Mouse (Mus musculus) lung, embryonic 14.5 days (tissue): Measurements from ENCODE around the gene Fam178b. TPM values are rescaled to one million over a fixed set of nuclear protein-coding genes. Genes with fewer than 3 reads are reported as not detected.

Experiments
- ATAC-seq: fragments of 200-750 bp; cut with Nextera tagmentation; 2 replicates; pipeline ENCODE4 v1.8.0; 2017; ENCODE audit warnings: mild to moderate bottlenecking, moderate TSS enrichment, moderate library complexity; ENCODE audit not compliant: insufficient read depth
- DNase-seq: peaks from one replicate; pipeline ENCODE4 v3.0.0-alpha.2; 2015
- H3K27ac ChIP-seq: fragments of 300-500 bp; sonication (generic); 2 replicates; pipeline ENCODE4 v1.5.1; 2014; ENCODE audit warnings: low read depth, mild to moderate bottlenecking, moderate library complexity
- H3K27me3 ChIP-seq: fragments of 300-500 bp; sonication (generic); 2 replicates; pipeline ENCODE4 v1.6.1; 2014; ENCODE audit warnings: low read length, control low read depth; ENCODE audit not compliant: insufficient read depth
- H3K36me3 ChIP-seq: fragments of 300-500 bp; sonication (generic); 2 replicates; pipeline ENCODE4 v1.6.1; 2014; ENCODE audit warnings: control low read depth; ENCODE audit not compliant: insufficient read depth
- H3K4me1 ChIP-seq: fragments of 300-500 bp; sonication (generic); 2 replicates; pipeline ENCODE4 v1.6.1; 2014; ENCODE audit warnings: antibody characterized with exemption, control low read depth; ENCODE audit not compliant: insufficient read depth
- H3K4me2 ChIP-seq: fragments of 300-500 bp; sonication (generic); 2 replicates; pipeline ENCODE4 v1.6.1; 2014; ENCODE audit warnings: mild to moderate bottlenecking
- H3K4me3 ChIP-seq: fragments of 300-500 bp; sonication (generic); 2 replicates; pipeline ENCODE4 v1.5.1; 2014; ENCODE audit warnings: low read depth, low read length
- H3K9ac ChIP-seq: fragments of 300-500 bp; sonication (generic); 2 replicates; pipeline ENCODE4 v1.6.1; 2014
- H3K9me3 ChIP-seq: fragments of 300-500 bp; sonication (generic); 2 replicates; pipeline ENCODE4 v1.6.1; 2016; ENCODE audit warnings: low read depth, low read length, control low read depth
- CTCF ChIP-seq: IDR thresholded peaks from 2 replicates; pipeline ENCODE4 v1.5.1; 2016; ENCODE audit warnings: antibody characterized with exemption, low read depth
- WGBS: fragments of 180-500 bp; shearing (Covaris S2); extraction: QIAGEN DNeasy Blood & Tissue Kit; methylation state at CpG from one replicate; pipeline ENCODE4 v1.1.7; 2014; 5-methylcytosine and 5-hydroxymethylcytosine counted together
- polyA plus RNA-seq: library from polyadenylated mRNA; unstranded; fragments of >200 nt; fragmentation: Nextera tagmentation; extraction: Ambion mirVana; gene quantifications from 2 replicates; pipeline ENCODE4 v1.2.1, GENCODE M21; 2014

The Fam178b gene
- polyA plus RNA-seq, 1 experiment from 2014 or later: 1.9 TPM

GRCm38 (mm10) chr1:36563197-36563596 is 119.8 kb downstream of the Fam178b start:
- no peak overlapping the region for H3K4me2 ChIP-seq
- no peak for TF ChIP-seq CTCF
- ATAC-seq (no peak), DNase-seq (no peak)
- WGBS: 71% methylated on average over 2 of the region's 2 CpGs
- H3K4me1 ChIP-seq: peaks cover 4% of the 10 kb centered on the region
- H3K9me3 ChIP-seq: no peaks in the 10 kb centered on the region
- no peak overlapping the region for H3K4me3 ChIP-seq
- no peaks in the 10 kb centered on the region for H3K36me3 ChIP-seq
- no peak overlapping the region for H3K27ac ChIP-seq
- H3K9ac ChIP-seq: no peak overlapping the region
- H3K27me3 ChIP-seq: no peaks in the 10 kb centered on the region

- Histone ChIP-seq H3K36me3 (no peaks in the 10 kb centered on the region), H3K4me2 (no peak overlapping the region), H3K27me3 (no peaks in the 10 kb centered on the region), H3K9me3 (no peaks in the 10 kb centered on the region), H3K9ac (no peak overlapping the region), H3K4me1 (no peaks in the 10 kb centered on the region; the same call in 1 of the 2 replicates), H3K4me3 (no peak overlapping the region), H3K27ac (no peak overlapping the region)
- no peak for ATAC-seq
- 53% methylated on average over 4 of the region's 4 CpGs for WGBS
- TF ChIP-seq CTCF: no peak
- no peak for DNase-seq
Observed at GRCm38 (mm10) chr1:36562388-36562787, 120.6 kb downstream of the Fam178b start.

- ATAC-seq (no peak), DNase-seq (peak; percentile 37)
- TF ChIP-seq CTCF: no peak
- H3K9ac ChIP-seq: no peak overlapping the region
- H3K9me3 ChIP-seq: no peaks in the 10 kb centered on the region
- WGBS: 46% methylated on average over 6 of the region's 6 CpGs
- H3K27ac ChIP-seq: no peak overlapping the region
- peaks cover 1% of the 10 kb centered on the region for H3K4me1 ChIP-seq
- H3K27me3 ChIP-seq: no peaks in the 10 kb centered on the region
- no peak overlapping the region for H3K4me3 ChIP-seq
- H3K36me3 ChIP-seq: no peaks in the 10 kb centered on the region
- H3K4me2 ChIP-seq: no peak overlapping the region
Observed at GRCm38 (mm10) chr1:36560903-36561302, 122.1 kb downstream of the Fam178b start.

GRCm38 (mm10) chr1:36559888-36560287 is 123.1 kb downstream of the Fam178b start:
- DNase-seq (no peak), ATAC-seq (no peak)
- H3K4me2 ChIP-seq: no peak overlapping the region
- H3K4me1 ChIP-seq: peaks cover 11% of the 10 kb centered on the region
- no peak overlapping the region for H3K27ac ChIP-seq
- WGBS: 56% methylated on average over 5 of the region's 5 CpGs
- H3K4me3 ChIP-seq: no peak overlapping the region
- peaks cover 8% of the 10 kb centered on the region; the same call in 1 of the 2 replicates for H3K36me3 ChIP-seq
- H3K9me3 ChIP-seq: no peaks in the 10 kb centered on the region
- H3K9ac ChIP-seq: no peak overlapping the region
- no peak for TF ChIP-seq CTCF
- H3K27me3 ChIP-seq: no peaks in the 10 kb centered on the region

GRCm38 (mm10) chr1:36559256-36559655 is 123.7 kb downstream of the Fam178b start:
- ATAC-seq: no peak
- no peak for TF ChIP-seq CTCF
- 18% methylated on average over 4 of the region's 4 CpGs for WGBS

GRCm38 (mm10) chr1:36558031-36558993 is 124.7 kb downstream of the Fam178b start, which contains the start of gene Sema4c:
Gene Sema4c, minus strand, starts transcription at chr1:36558349.
- peaks cover 17% of the 10 kb centered on the region for H3K4me1 ChIP-seq
- DNase-seq (peak; percentile 92), ATAC-seq (peak; percentile 68)
- H3K36me3 ChIP-seq: peaks cover 23% of the 10 kb centered on the region
- 0 out of 2 replicates have a peak, but pooled peaks have one; percentile 3 for TF ChIP-seq CTCF
- 1% methylated on average over 69 of the region's 69 CpGs for WGBS
- no peaks in the 10 kb centered on the region for H3K27me3 ChIP-seq
- peak within 1 kb of the TSS; percentile 94 for H3K4me3 ChIP-seq
- peak within 1 kb of the TSS; percentile 100 for H3K27ac ChIP-seq
- peak within 1 kb of the TSS; percentile 95 for H3K9ac ChIP-seq
- H3K4me2 ChIP-seq: peak within 1 kb of the TSS; percentile 98
- H3K9me3 ChIP-seq: no peaks in the 10 kb centered on the region

More at GRCm38 (mm10) chr1:36559256-36559655, 123.7 kb downstream of the Fam178b start:
- Histone ChIP-seq H3K4me3 (peak overlapping the region; percentile 94), H3K27me3 (no peaks in the 10 kb centered on the region), H3K4me2 (peak overlapping the region; percentile 98), H3K27ac (peak overlapping the region; percentile 100; the same call in 1 of the 2 replicates), H3K9ac (peak overlapping the region; percentile 95), H3K9me3 (no peaks in the 10 kb centered on the region), H3K36me3 (peaks cover 14% of the 10 kb centered on the region), H3K4me1 (peaks cover 15% of the 10 kb centered on the region)
- DNase-seq: no peak

GRCm38 (mm10) chr1:36557457-36558011 is 125.4 kb downstream of the Fam178b start:
- H3K9me3 ChIP-seq: no peaks in the 10 kb centered on the region
- H3K27ac ChIP-seq: peak overlapping the region; percentile 100
- no peaks in the 10 kb centered on the region for H3K27me3 ChIP-seq
- peaks cover 17% of the 10 kb centered on the region for H3K4me1 ChIP-seq
- peak overlapping the region; percentile 94 for H3K4me3 ChIP-seq
- H3K4me2 ChIP-seq: peak overlapping the region; percentile 98
- peaks cover 31% of the 10 kb centered on the region for H3K36me3 ChIP-seq
- H3K9ac ChIP-seq: peak overlapping the region; percentile 95
- DNase-seq (peak; percentile 96), ATAC-seq (peak; percentile 80)
- WGBS: under 1% methylated on average over 47 of the region's 48 CpGs
- TF ChIP-seq CTCF: no peak
